ENCODE assay signal across 28 mouse cellular contexts in genomic region chr11:33579621-33580020, GRCm38 (mm10). TPM values are rescaled to one million over a fixed set of nuclear protein-coding genes. Genes with fewer than 3 reads are reported as not detected.
DNase-seq lines count a peak whose midpoint lies in the region; TF ChIP-seq lines count a peak whose summit lies in the region.
"Had no signal": no experiment of that assay in that cellular context is flagged by ENCODE, and none has a peak within 500 bp of the region (broad histone marks: within the 10 kb centered on the region; RNA-seq: fewer than 3 reads in every experiment).

No protein-coding gene starts in this region.

- WGBS in lung, adult 2 months, result 14% methylated on average over 3 of the region's 3 CpGs
- 29% methylated on average over 3 of the region's 3 CpGs for WGBS in cerebellum, adult 2 months

- peaks cover 3% of the 10 kb centered on the region; the same call in 1 of the 2 replicates for H3K4me1 ChIP-seq in lung, adult 2 months (ENCODE audit: control insufficient read depth, insufficient read depth, low read length)
- no peaks in the 10 kb centered on the region for H3K4me1 ChIP-seq in cerebellum, adult 2 months (ENCODE audit: control insufficient read depth, insufficient read depth, low read length)
- H3K4me1 ChIP-seq: forebrain, embryonic 13.5 days; heart, embryonic 10.5 days; heart, embryonic 15.5 days; midbrain, embryonic 15.5 days; neural tube, embryonic 15.5 days had no signal

- H3K27me3 ChIP-seq in cerebellum, adult 2 months (ENCODE audit: control insufficient read depth, insufficient read depth, low read length), result no peaks in the 10 kb centered on the region
- H3K27me3 ChIP-seq: forebrain, embryonic 13.5 days; heart, embryonic 15.5 days; midbrain, embryonic 15.5 days; neural tube, embryonic 15.5 days had no signal

- DNase-seq in kidney, postnatal 14 days, result peak; percentile 5
- DNase-seq in kidney, postnatal 25 days, result no peak
- peak; percentile 18 for DNase-seq in lung, adult 2 months
- DNase-seq in lung, postnatal 10 days, result peak; percentile 19
- peak; percentile 14 for DNase-seq in ovary, postnatal 36 days (ENCODE audit: low spot score)
- DNase-seq in cerebellum, adult 2 months, result no peak
- no peak for DNase-seq in thymus, postnatal 10 days (ENCODE audit: low spot score in 2 of 2)
- DNase-seq: adrenal gland, postnatal 14 days; cerebellum, adult 11 months; cerebellum, adult 9-11 months; gastrocnemius, postnatal 10 days; kidney, adult 2 months; layer of hippocampus, adult 9-11 months; liver; thymus, postnatal 14 days had no signal

- H3K4me3 ChIP-seq in lung, adult 2 months (replicated peaks; ENCODE audit: extremely low read depth, low read depth, low read length), result no peak overlapping the region
- H3K4me3 ChIP-seq in cerebellum, adult 2 months (replicated peaks; ENCODE audit: insufficient read depth, low read depth, low read length), result no peak overlapping the region
- H3K4me3 ChIP-seq: forebrain, embryonic 13.5 days; heart, embryonic 10.5 days; heart, embryonic 15.5 days; midbrain, embryonic 15.5 days; neural tube, embryonic 15.5 days had no signal

- no peak for TF ChIP-seq POLR2A in lung, adult 2 months (IDR thresholded peaks at IDR 0.05; ENCODE audit: borderline replicate concordance, extremely low read depth, low read depth, low read length)
- no peak for TF ChIP-seq POLR2A in cerebellum, adult 2 months (IDR thresholded peaks at IDR 0.05; ENCODE audit: borderline replicate concordance, insufficient read depth, low read length)

- H3K27ac ChIP-seq in cerebellum, adult 2 months (ENCODE audit: insufficient read depth, low read length), result no peak overlapping the region
- H3K27ac ChIP-seq: forebrain, embryonic 13.5 days; heart, embryonic 10.5 days; heart, embryonic 15.5 days; liver, embryonic 14.5 days; macrophage; midbrain, embryonic 15.5 days; neural tube, embryonic 15.5 days had no signal

- no peak for TF ChIP-seq CTCF in lung, adult 2 months (IDR thresholded peaks at IDR 0.05; ENCODE audit: insufficient read depth, low read length)
- no peak for TF ChIP-seq CTCF in cerebellum, adult 2 months (IDR thresholded peaks at IDR 0.05; ENCODE audit: borderline replicate concordance, insufficient read depth, low read depth, low read length)

RNA-seq across cellular contexts. Expression of gene Gabrp, which starts 0.9 kb away (rescaled TPM):
- polyA plus RNA-seq in lung, adult 2 months (2012; rRNA removed), result 28.2 and 43.7 TPM in 2 replicates
- polyA plus RNA-seq in cerebellum, adult 2 months (2012; rRNA removed), result 0.05 TPM in 1 of 2 replicates, not detected in the other
- polyA plus RNA-seq: forebrain, embryonic 13.5 days; hindbrain, embryonic 16.5 days; intestine, embryonic 14.5 days; macrophage; neural tube, embryonic 15.5 days; stomach, embryonic 14.5 days had no signal

RNA-seq across cellular contexts. Expression of gene D130052B06Rik, which starts 19.5 kb away (rescaled TPM):
- polyA plus RNA-seq in lung, adult 2 months (2012; rRNA removed), result not detected in 2 replicates
- polyA plus RNA-seq in cerebellum, adult 2 months (2012; rRNA removed), result not detected in 2 replicates
- polyA plus RNA-seq: forebrain, embryonic 13.5 days; heart, embryonic 10.5 days; heart, embryonic 15.5 days; hindbrain, embryonic 11.5 days; hindbrain, embryonic 16.5 days; intestine, embryonic 14.5 days; kidney, adult 2 months; kidney, embryonic 16.5 days; liver, embryonic 14.5 days; macrophage; midbrain, embryonic 15.5 days; stomach, embryonic 14.5 days; testis, adult 2 months had no signal

Comparison
In these comparisons a context has a peak if more than half of its experiments do, and no peak if none do; other contexts are left out.
1. DNase-seq: peak in kidney, postnatal 14 days (single experiment), lung, adult 2 months (single experiment), lung, postnatal 10 days (single experiment) and ovary, postnatal 36 days (single experiment); none in kidney, postnatal 25 days (0 of 2), cerebellum, adult 2 months (0 of 2) and thymus, postnatal 10 days (0 of 2).
2. RNA of gene Gabrp, which starts 0.9 kb away (polyA plus RNA-seq): 28.2 to 43.7 TPM in lung, adult 2 months; 0.05 TPM in cerebellum, adult 2 months; every median in the first group is over 10 times any median in the second.